9 mouse cellular contexts compared by ENCODE assay signal in genomic region chr7:72238575-72238974, GRCm38 (mm10).
DNase-seq lines count a peak whose midpoint lies in the region; ATAC-seq and TF ChIP-seq lines count a peak whose summit lies in the region.
"Had no signal": no experiment of that assay in that cellular context is flagged by ENCODE, and none has a peak within 500 bp of the region (broad histone marks: within the 10 kb centered on the region; RNA-seq: fewer than 3 reads in every experiment).

No protein-coding gene starts in this region.

- no peaks in the 10 kb centered on the region for H3K36me3 ChIP-seq in liver, embryonic 13.5 days
- no peaks in the 10 kb centered on the region for H3K36me3 ChIP-seq in neural tube, embryonic 14.5 days (ENCODE audit: control insufficient read depth, insufficient read depth, low read length)
- no peaks in the 10 kb centered on the region for H3K36me3 ChIP-seq in thymus, adult 2 months (ENCODE audit: control insufficient read depth, insufficient read depth, low read length)
- H3K36me3 ChIP-seq: embryonic facial prominence, embryonic 13.5 days had no signal

- ATAC-seq in common myeloid progenitor, adult 5-6 weeks (replicated peaks; ENCODE audit: low read depth, poor library complexity, severe bottlenecking) = peak; percentile 88
- ATAC-seq in liver, embryonic 13.5 days (ENCODE audit: low read depth) = no peak
- ATAC-seq in neural tube, embryonic 14.5 days (ENCODE audit: low read depth) = peak; percentile 44; the same call in 1 of the 2 replicates

- no peak for TF ChIP-seq POLR2A in thymus, adult 2 months (IDR thresholded peaks at IDR 0.05; ENCODE audit: control insufficient read depth, extremely low read depth, insufficient read depth, low read length, poor library complexity)

- H3K9ac ChIP-seq in liver, embryonic 13.5 days = no peak overlapping the region
- H3K9ac ChIP-seq in neural tube, embryonic 14.5 days (replicated peaks; ENCODE audit: low read depth, low read length) = no peak overlapping the region
- H3K9ac ChIP-seq: embryonic facial prominence, embryonic 13.5 days had no signal

- no peaks in the 10 kb centered on the region for H3K27me3 ChIP-seq in liver, embryonic 13.5 days
- no peaks in the 10 kb centered on the region for H3K27me3 ChIP-seq in neural tube, embryonic 14.5 days (ENCODE audit: control insufficient read depth, insufficient read depth, low read length)
- H3K27me3 ChIP-seq in thymus, adult 2 months (ENCODE audit: control insufficient read depth, insufficient read depth, low read length) = no peaks in the 10 kb centered on the region
- H3K27me3 ChIP-seq: embryonic facial prominence, embryonic 13.5 days had no signal

- H3K27ac ChIP-seq in liver, embryonic 13.5 days = no peak overlapping the region
- no peak overlapping the region for H3K27ac ChIP-seq in neural tube, embryonic 14.5 days (ENCODE audit: low read depth, low read length)
- no peak overlapping the region for H3K27ac ChIP-seq in thymus, adult 2 months (ENCODE audit: control insufficient read depth, insufficient read depth, low read length)
- H3K27ac ChIP-seq: embryonic facial prominence, embryonic 13.5 days had no signal

- H3K4me3 ChIP-seq in liver, embryonic 13.5 days (replicated peaks) = no peak overlapping the region
- H3K4me3 ChIP-seq in neural tube, embryonic 14.5 days (ENCODE audit: low read depth, low read length) = no peak overlapping the region
- H3K4me3 ChIP-seq in thymus, adult 2 months (ENCODE audit: control insufficient read depth, insufficient read depth, low read length) = no peak overlapping the region
- H3K4me3 ChIP-seq: embryonic facial prominence, embryonic 13.5 days had no signal

- H3K4me2 ChIP-seq in liver, embryonic 13.5 days = no peak overlapping the region
- no peak overlapping the region for H3K4me2 ChIP-seq in neural tube, embryonic 14.5 days (ENCODE audit: low read depth, low read length)
- H3K4me2 ChIP-seq: embryonic facial prominence, embryonic 13.5 days had no signal

- no peaks in the 10 kb centered on the region for H3K9me3 ChIP-seq in liver, embryonic 13.5 days (replicated peaks)
- no peaks in the 10 kb centered on the region for H3K9me3 ChIP-seq in neural tube, embryonic 14.5 days (ENCODE audit: control insufficient read depth, low read length)
- H3K9me3 ChIP-seq: embryonic facial prominence, embryonic 13.5 days had no signal

- 48% methylated on average over 4 of the region's 4 CpGs for WGBS in liver, embryonic 13.5 days (ENCODE audit: insufficient replicate concordance)
- WGBS in neural tube, embryonic 14.5 days = 50% methylated on average over 4 of the region's 4 CpGs
- 71% methylated on average over 4 of the region's 4 CpGs for WGBS in thymus, adult 2 months

- DNase-seq in B cell, adult 2 months = peak; percentile 74 to 75
- DNase-seq in adipocyte (ENCODE audit: low spot score) = peak; percentile 48
- DNase-seq in gastrocnemius, postnatal 25 days = peak; percentile 5
- DNase-seq in kidney, postnatal 10 days = peak; percentile 85
- peak; percentile 22 for DNase-seq in liver, embryonic 13.5 days
- DNase-seq in thymus, adult 2 months = peak; percentile 74

- no peaks in the 10 kb centered on the region for H3K4me1 ChIP-seq in liver, embryonic 13.5 days (replicated peaks)
- H3K4me1 ChIP-seq in neural tube, embryonic 14.5 days (ENCODE audit: control insufficient read depth, insufficient read depth, low read length) = no peaks in the 10 kb centered on the region
- no peaks in the 10 kb centered on the region for H3K4me1 ChIP-seq in thymus, adult 2 months (replicated peaks; ENCODE audit: control insufficient read depth, insufficient read depth, low read length)

- no peak for TF ChIP-seq CTCF in thymus, adult 2 months (IDR thresholded peaks at IDR 0.05; ENCODE audit: borderline replicate concordance, control insufficient read depth, extremely low read depth, insufficient read depth, low read length, poor library complexity)

Comparison
In these comparisons a context has a peak if more than half of its experiments do, and no peak if none do; other contexts are left out.
1. DNase-seq: peak in every context shown above with its lines; median percentile 85 in kidney, postnatal 10 days; 74 in B cell, adult 2 months; 74 in thymus, adult 2 months; 48 in adipocyte; 22 in liver, embryonic 13.5 days; 5 in gastrocnemius, postnatal 25 days.